Mouse (Mus musculus) kidney, postnatal 0 days (tissue): ENCODE results near the gene Acbd3. TPM values are rescaled to one million over a fixed set of nuclear protein-coding genes. Genes with fewer than 3 reads are reported as not detected.

Experiments
- ATAC-seq: fragments of 200-750 bp; cut with Nextera tagmentation; replicated peaks from 2 replicates; pipeline ENCODE4 v1.8.0; 2017; ENCODE audit warnings: low read depth, moderate number of reproducible peaks, moderate TSS enrichment, moderate library complexity; ENCODE audit not compliant: low FRiP score
- DNase-seq: peaks from one replicate; pipeline ENCODE4 v3.0.0-alpha.2; 2016; ENCODE audit warnings: low spot score
- H3K27ac ChIP-seq: fragments of 300-500 bp; sonication (generic); 2 replicates; pipeline ENCODE4 v1.5.1; 2014; ENCODE audit warnings: mild to moderate bottlenecking
- H3K27me3 ChIP-seq: fragments of 300-500 bp; sonication (generic); 2 replicates; pipeline ENCODE4 v1.6.1; 2014; ENCODE audit warnings: low read length, mixed read lengths; ENCODE audit not compliant: insufficient read depth
- H3K36me3 ChIP-seq: fragments of 300-500 bp; sonication (generic); 2 replicates; pipeline ENCODE4 v1.6.1; 2014; ENCODE audit warnings: low read length, mixed read lengths; ENCODE audit not compliant: insufficient read depth
- H3K4me1 ChIP-seq: fragments of 300-500 bp; sonication (generic); replicated peaks from 2 replicates; pipeline ENCODE4 v1.6.1; 2014; ENCODE audit warnings: antibody characterized with exemption, low read length, mixed read lengths; ENCODE audit not compliant: insufficient read depth
- H3K4me2 ChIP-seq: fragments of 300-500 bp; sonication (generic); 2 replicates; pipeline ENCODE4 v1.6.1; 2014; ENCODE audit warnings: mild to moderate bottlenecking, low read length, moderate library complexity, mixed read lengths
- H3K4me3 ChIP-seq: fragments of 300-500 bp; sonication (generic); replicated peaks from 2 replicates; pipeline ENCODE4 v1.5.1; 2014; ENCODE audit warnings: low read depth, low read length
- H3K9ac ChIP-seq: fragments of 300-500 bp; sonication (generic); 2 replicates; pipeline ENCODE4 v1.6.1; 2014; ENCODE audit warnings: low read depth, low read length
- H3K9me3 ChIP-seq: fragments of 300-500 bp; sonication (generic); replicated peaks from 2 replicates; pipeline ENCODE4 v1.6.1; 2016; ENCODE audit warnings: low read length, inconsistent platforms, mixed read lengths
- CTCF ChIP-seq: IDR thresholded peaks from 2 replicates; pipeline ENCODE4 v1.5.1; 2016; ENCODE audit warnings: antibody characterized with exemption, low read depth, mild to moderate bottlenecking, moderate library complexity
- WGBS: fragments of 180-500 bp; shearing (Covaris S2); extraction: QIAGEN DNeasy Blood & Tissue Kit; methylation state at CpG from one replicate; pipeline ENCODE4 v1.1.7; 2014; 5-methylcytosine and 5-hydroxymethylcytosine counted together
- polyA plus RNA-seq: library from polyadenylated mRNA; unstranded; fragments of >200 nt; fragmentation: Nextera tagmentation; extraction: Ambion mirVana; gene quantifications from 2 replicates; pipeline ENCODE4 v1.2.1, GENCODE M21; 2015

Acbd3 gene
- polyA plus RNA-seq, 1 experiment from 2014 or later, result 18.5 TPM

GRCm38 (mm10) chr1:180799253-180799652, 73.4 kb downstream of the Acbd3 start:
- ATAC-seq (no peak), DNase-seq (no peak)
- H3K4me3 ChIP-seq, result no peak overlapping the region
- H3K4me2 ChIP-seq, result no peak overlapping the region
- no peak overlapping the region for H3K9ac ChIP-seq
- H3K36me3 ChIP-seq, result peaks cover 15% of the 10 kb centered on the region
- WGBS, result 88% methylated on average over 5 of the region's 5 CpGs
- H3K27ac ChIP-seq, result no peak overlapping the region
- no peaks in the 10 kb centered on the region for H3K27me3 ChIP-seq
- no peak for TF ChIP-seq CTCF
- H3K9me3 ChIP-seq, result no peaks in the 10 kb centered on the region
- 0 out of 2 replicates have a peak, but pooled peaks cover 3% of the 10 kb centered on the region for H3K4me1 ChIP-seq

DNA sequence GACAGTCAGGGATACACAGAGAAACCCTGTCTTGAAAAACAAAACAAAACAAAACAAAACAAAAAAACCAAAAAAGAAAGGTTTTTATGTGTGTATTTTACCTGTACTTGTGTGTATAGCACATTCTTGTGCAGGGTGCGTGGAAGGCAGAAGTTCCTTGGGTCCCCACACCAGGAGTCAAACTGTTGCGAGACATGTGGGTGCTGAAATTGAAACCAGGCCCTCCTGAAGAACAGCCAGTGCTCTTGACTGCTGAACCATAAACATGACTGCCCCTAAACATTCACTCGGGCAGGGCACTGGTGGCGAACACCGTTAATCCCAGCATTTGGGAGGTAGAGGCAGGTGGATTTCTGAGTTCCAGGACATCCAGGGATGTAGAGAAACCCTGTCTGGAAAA, 74.2 kb downstream of the Acbd3 start:
- no peak for ATAC-seq
- DNase-seq, result no peak
- H3K4me1 ChIP-seq, result no peaks in the 10 kb centered on the region
- no peak overlapping the region for H3K9ac ChIP-seq
- TF ChIP-seq CTCF, result no peak
- no peak overlapping the region for H3K27ac ChIP-seq
- H3K27me3 ChIP-seq, result no peaks in the 10 kb centered on the region
- 63% methylated on average over 5 of the region's 5 CpGs for WGBS
- no peak overlapping the region for H3K4me3 ChIP-seq
- H3K36me3 ChIP-seq, result peaks cover 22% of the 10 kb centered on the region
- H3K4me2 ChIP-seq, result no peak overlapping the region
- no peaks in the 10 kb centered on the region for H3K9me3 ChIP-seq

DNA sequence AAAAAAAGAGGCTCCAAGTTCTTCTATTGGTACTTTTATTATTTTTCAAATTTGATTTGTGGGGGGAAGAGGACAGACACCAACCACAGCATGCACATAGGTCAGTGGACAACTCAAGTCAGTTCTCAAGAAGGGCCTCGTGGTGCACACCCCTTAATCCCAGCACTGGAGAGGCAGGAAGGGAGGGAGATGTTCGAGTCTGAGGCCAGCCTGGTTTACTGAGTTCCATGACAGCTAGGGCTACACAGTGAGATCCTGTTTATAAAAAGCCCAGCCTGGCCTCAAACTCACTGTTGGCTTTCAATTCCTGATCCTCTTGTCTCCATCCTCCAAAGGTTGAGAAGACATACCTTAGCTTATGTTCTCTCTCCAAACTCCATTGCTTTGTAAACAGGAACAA, 75.0 kb downstream of the Acbd3 start:
- DNase-seq, result no peak
- H3K27ac ChIP-seq, result no peak overlapping the region
- no peak for ATAC-seq
- H3K4me1 ChIP-seq, result no peaks in the 10 kb centered on the region
- no peaks in the 10 kb centered on the region for H3K27me3 ChIP-seq
- H3K4me3 ChIP-seq, result no peak overlapping the region
- H3K36me3 ChIP-seq, result peaks cover 30% of the 10 kb centered on the region
- TF ChIP-seq CTCF, result no peak
- H3K9me3 ChIP-seq, result no peaks in the 10 kb centered on the region
- no peak overlapping the region for H3K4me2 ChIP-seq
- no peak overlapping the region for H3K9ac ChIP-seq
- 62% methylated on average over 2 of the region's 2 CpGs for WGBS

DNA sequence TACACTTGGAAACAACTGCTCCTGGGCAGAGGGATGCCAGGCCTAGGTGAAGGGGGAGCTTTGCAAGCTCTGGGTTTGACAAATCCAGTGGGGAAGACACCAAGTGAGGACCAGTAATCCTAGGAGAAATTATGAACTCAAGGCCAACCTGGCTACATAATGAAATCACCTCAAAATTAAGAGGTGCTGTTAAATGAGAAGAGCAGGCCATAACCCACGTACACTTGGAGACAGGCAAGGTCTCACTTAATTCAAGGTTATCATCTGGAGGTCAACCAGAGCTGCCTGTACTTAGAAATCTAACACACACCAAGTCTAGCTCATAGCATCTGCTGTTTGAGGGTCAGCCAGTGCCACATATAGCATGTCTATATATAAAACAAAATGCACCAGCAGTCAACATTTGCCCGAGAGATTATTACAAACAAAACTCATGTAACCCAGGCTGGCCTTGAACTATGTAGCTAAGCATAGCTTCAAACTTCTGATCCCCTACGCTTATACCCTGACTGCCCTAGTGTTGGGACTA, 75.7 kb downstream of the Acbd3 start:
- H3K4me2 ChIP-seq, result no peak overlapping the region
- H3K36me3 ChIP-seq, result peaks cover 37% of the 10 kb centered on the region
- no peaks in the 10 kb centered on the region for H3K9me3 ChIP-seq
- no peak overlapping the region for H3K9ac ChIP-seq
- TF ChIP-seq CTCF, result no peak
- H3K4me1 ChIP-seq, result no peaks in the 10 kb centered on the region
- no peak overlapping the region for H3K4me3 ChIP-seq
- DNase-seq (no peak), ATAC-seq (no peak; the same call in 1 of the 2 replicates)
- H3K27me3 ChIP-seq, result no peaks in the 10 kb centered on the region
- H3K27ac ChIP-seq, result no peak overlapping the region
- WGBS, result 80% methylated on average over 3 of the region's 3 CpGs

Other genes with a start within 250 kb of the Acbd3 start
- 0.64 and 1.0 TPM in 2 replicates for gene Stum, start 242.5 kb upstream of the Acbd3 start, polyA plus RNA-seq
- 69.8 and 75.3 TPM in 2 replicates for gene Parp1, start 157.1 kb upstream of the Acbd3 start, polyA plus RNA-seq
- gene Lin9, start 84.9 kb upstream of the Acbd3 start, polyA plus RNA-seq, result 11.6 and 14.9 TPM in 2 replicates
- gene Mixl1, start 29.0 kb upstream of the Acbd3 start, polyA plus RNA-seq, result 0.30 and 0.36 TPM in 2 replicates
- 2,528 and 2,557 TPM in 2 replicates for gene H3f3a, start 87.9 kb downstream of the Acbd3 start, polyA plus RNA-seq
- gene Sde2, start 125.1 kb downstream of the Acbd3 start, polyA plus RNA-seq, result 25.6 and 29.6 TPM in 2 replicates
- gene Lefty2, start 167.1 kb downstream of the Acbd3 start, polyA plus RNA-seq, result 0.09 and 0.39 TPM in 2 replicates
- 72.6 and 76.5 TPM in 2 replicates for gene Pycr2, start 178.2 kb downstream of the Acbd3 start, polyA plus RNA-seq
- gene Lefty1, start 209.0 kb downstream of the Acbd3 start, polyA plus RNA-seq, result 1.5 and 1.6 TPM in 2 replicates
- gene Tmem63a, start 216.3 kb downstream of the Acbd3 start, polyA plus RNA-seq, result 10.6 and 14.8 TPM in 2 replicates